Mouse (Mus musculus) MN1 (cell line): Measurements from ENCODE around the gene Snapc3.
"Not testable (repeated sequence)": the region's sequence is repeated elsewhere in the genome, so short reads cannot be mapped to it uniquely, and the experiment has no call there.

ENCODE experiments used
- DNase-seq: peaks from one replicate; pipeline ENCODE4 v3.0.0-alpha.2; 2016; ENCODE audit warnings: low spot score

Snapc3 gene

GRCm38 (mm10) chr4:83500154-83501036 lies 82.9 kb downstream of the Snapc3 start:
- DNase-seq: no peak

GRCm38 (mm10) chr4:83501037-83501430 lies 83.5 kb downstream of the Snapc3 start:
- no peak for DNase-seq

GRCm38 (mm10) chr4:83509600-83509999 lies 92.1 kb downstream of the Snapc3 start:
- DNase-seq: no peak

GRCm38 (mm10) chr4:83511083-83511482 lies 93.6 kb downstream of the Snapc3 start:
- no peak for DNase-seq

- no peak for DNase-seq
These were observed 94.7 kb downstream of the Snapc3 start for GRCm38 (mm10) chr4:83512217-83512616.

GRCm38 (mm10) chr4:83512644-83513043 lies 95.1 kb downstream of the Snapc3 start:
- DNase-seq: no peak

- no peak for DNase-seq
These were observed 96.7 kb downstream of the Snapc3 start for GRCm38 (mm10) chr4:83514183-83514582.

GRCm38 (mm10) chr4:83514976-83515669 lies 97.6 kb downstream of the Snapc3 start:
- DNase-seq: no peak

GRCm38 (mm10) chr4:83516144-83516543 lies 98.6 kb downstream of the Snapc3 start:
- not testable (repeated sequence) for DNase-seq
